Mouse (Mus musculus) stomach, postnatal 0 days (tissue): ENCODE data around the gene Luc7l3. TPM values are rescaled to one million over a fixed set of nuclear protein-coding genes. Genes with fewer than 3 reads are reported as not detected.

Experiments
- ATAC-seq: fragments of 200-750 bp; cut with Nextera tagmentation; 2 replicates; pipeline ENCODE4 v1.8.0; 2017; ENCODE audit not compliant: low FRiP score, low TSS enrichment
- DNase-seq: peaks from one replicate; pipeline ENCODE4 v3.0.0-alpha.2; 2016; ENCODE audit warnings: low spot score
- H3K27ac ChIP-seq: fragments of 300-500 bp; sonication (generic); replicated peaks from 2 replicates; pipeline ENCODE4 v1.5.1; 2014; ENCODE audit warnings: mild to moderate bottlenecking, control low read depth
- H3K27me3 ChIP-seq: fragments of 300-500 bp; sonication (generic); 2 replicates; pipeline ENCODE4 v1.6.1; 2014; ENCODE audit warnings: low read length; ENCODE audit not compliant: control insufficient read depth, insufficient read depth
- H3K36me3 ChIP-seq: fragments of 300-500 bp; sonication (generic); 2 replicates; pipeline ENCODE4 v1.6.1; 2014; ENCODE audit warnings: low read length, mixed read lengths; ENCODE audit not compliant: control insufficient read depth, insufficient read depth
- H3K4me1 ChIP-seq: fragments of 300-500 bp; sonication (generic); replicated peaks from 2 replicates; pipeline ENCODE4 v1.6.1; 2014; ENCODE audit warnings: antibody characterized with exemption; ENCODE audit not compliant: control insufficient read depth, insufficient read depth
- H3K4me2 ChIP-seq: fragments of 300-500 bp; sonication (generic); replicated peaks from 2 replicates; pipeline ENCODE4 v1.6.1; 2014; ENCODE audit warnings: low read depth, mild to moderate bottlenecking, control low read depth, moderate library complexity
- H3K4me3 ChIP-seq: fragments of 300-500 bp; sonication (generic); 2 replicates; pipeline ENCODE4 v1.5.1; 2014; ENCODE audit warnings: low read depth, low read length, control low read depth
- H3K9ac ChIP-seq: fragments of 300-500 bp; sonication (generic); 2 replicates; pipeline ENCODE4 v1.6.1; 2014; ENCODE audit warnings: mild to moderate bottlenecking, low read length, control low read depth, mixed read lengths
- H3K9me3 ChIP-seq: fragments of 300-500 bp; sonication (generic); 2 replicates; pipeline ENCODE4 v1.6.1; 2016; ENCODE audit warnings: low read length; ENCODE audit not compliant: control insufficient read depth
- CTCF ChIP-seq: IDR thresholded peaks from 2 replicates; pipeline ENCODE4 v1.5.1; 2016; ENCODE audit warnings: antibody characterized with exemption, low read depth, mild to moderate bottlenecking, moderate library complexity
- EP300 ChIP-seq: optimal IDR thresholded peaks from 2 replicates; pipeline ENCODE3; 2016; ENCODE audit warnings: antibody characterized with exemption
- WGBS: fragments of 180-500 bp; shearing (Covaris S2); extraction: QIAGEN DNeasy Blood & Tissue Kit; methylation state at CpG from one replicate; pipeline ENCODE4 v1.1.7; 2014; 5-methylcytosine and 5-hydroxymethylcytosine counted together
- polyA plus RNA-seq: library from polyadenylated mRNA; unstranded; fragments of >200 nt; fragmentation: Nextera tagmentation; extraction: Ambion mirVana; gene quantifications from 2 replicates; pipeline ENCODE4 v1.2.1, GENCODE M21; 2015

The Luc7l3 gene
- polyA plus RNA-seq, 1 experiment from 2014 or later, result 50.0 TPM

DNA sequence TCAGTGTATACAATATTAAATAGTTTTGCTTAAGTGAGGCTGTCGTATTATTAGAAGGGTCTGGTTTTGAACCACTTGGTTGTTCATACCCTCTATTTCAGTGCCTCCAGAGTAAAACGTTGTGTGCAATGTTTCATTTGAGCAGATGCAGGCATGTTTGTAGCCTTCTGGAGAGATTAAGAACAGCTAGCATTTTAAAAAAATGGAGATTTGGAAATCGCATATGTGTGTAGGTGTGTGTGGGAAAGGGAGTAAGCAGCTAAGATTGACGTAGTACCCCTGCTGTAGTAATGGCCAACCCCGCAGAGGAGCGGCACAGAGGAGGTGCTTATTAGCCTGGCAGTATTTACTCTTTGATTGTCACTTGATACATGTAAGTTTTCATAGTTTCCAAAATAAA, 10.9 kb upstream of the Luc7l3 start:
- Histone ChIP-seq H3K4me3 (no peak overlapping the region), H3K27me3 (no peaks in the 10 kb centered on the region), H3K36me3 (0 out of 2 replicates have a peak, but pooled peaks cover 3% of the 10 kb centered on the region), H3K4me1 (no peaks in the 10 kb centered on the region), H3K4me2 (no peak overlapping the region), H3K9ac (no peak overlapping the region), H3K27ac (no peak overlapping the region), H3K9me3 (no peaks in the 10 kb centered on the region)
- ATAC-seq (no peak), DNase-seq (no peak)
- TF ChIP-seq CTCF (no peak), EP300 (no peak)
- WGBS, result 64% methylated on average over 6 of the region's 6 CpGs

DNA sequence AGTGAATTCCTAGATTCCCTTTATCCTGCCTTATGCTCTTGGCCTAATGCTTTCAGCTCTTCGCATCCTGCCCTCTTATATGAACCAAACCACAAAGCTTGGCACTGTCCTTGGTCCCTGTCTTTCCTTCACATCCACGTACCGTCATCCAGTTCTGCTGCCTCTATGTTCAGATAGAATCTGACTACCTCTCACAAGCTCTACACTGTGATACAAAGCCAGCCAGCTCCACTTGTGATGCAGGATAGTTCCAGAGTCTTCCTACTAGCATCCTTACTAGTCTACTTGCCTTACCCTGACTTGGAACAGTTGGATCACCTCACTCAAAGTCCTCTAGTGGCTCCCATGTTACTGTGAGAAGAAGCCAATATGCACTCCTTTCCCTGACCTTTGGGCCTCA, 8.4 kb upstream of the Luc7l3 start:
- Histone ChIP-seq H3K9ac (no peak overlapping the region), H3K27ac (0 out of 2 replicates have a peak overlapping the region, but pooled peaks have one; percentile 20), H3K9me3 (no peaks in the 10 kb centered on the region), H3K36me3 (no peaks in the 10 kb centered on the region), H3K27me3 (no peaks in the 10 kb centered on the region), H3K4me3 (no peak overlapping the region), H3K4me2 (no peak overlapping the region), H3K4me1 (peaks cover 4% of the 10 kb centered on the region; the same call in 1 of the 2 replicates)
- ATAC-seq (no peak), DNase-seq (no peak)
- 78% methylated on average over 3 of the region's 3 CpGs for WGBS
- TF ChIP-seq EP300, result no peak
- TF ChIP-seq CTCF, result no peak

DNA sequence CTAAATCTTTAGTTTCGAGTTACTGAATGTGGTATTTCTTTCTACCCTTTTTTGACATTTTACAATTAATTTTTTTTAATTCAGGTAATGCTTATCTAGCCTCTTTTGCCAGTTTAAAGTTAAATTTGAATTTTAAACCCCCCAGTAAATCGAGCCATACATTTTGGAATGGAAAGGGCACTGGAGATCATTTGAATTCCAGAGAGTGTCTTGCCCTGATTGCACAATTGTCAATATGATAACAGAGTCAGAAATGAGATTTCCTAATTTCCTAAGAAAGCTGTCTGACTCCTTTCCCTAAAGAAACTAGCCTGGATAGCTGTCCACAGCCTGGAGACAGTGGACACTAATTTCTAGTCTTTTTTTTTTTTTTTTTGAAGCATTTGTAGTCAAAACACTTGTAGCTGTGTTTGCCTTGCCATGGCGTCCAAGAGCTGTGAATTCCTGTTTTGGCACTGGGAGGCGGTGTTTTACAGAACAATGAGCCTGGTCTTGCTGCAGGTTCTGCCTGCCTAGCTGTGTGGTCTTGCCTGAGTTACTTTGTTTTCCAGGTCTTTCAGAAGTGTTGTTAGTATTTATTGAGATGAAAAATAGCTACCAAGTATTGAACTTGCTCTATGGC, 7.6 kb upstream of the Luc7l3 start:
- Histone ChIP-seq H3K9me3 (no peaks in the 10 kb centered on the region), H3K27ac (no peak overlapping the region; the same call in 1 of the 2 replicates), H3K4me3 (no peak overlapping the region), H3K4me2 (peak overlapping the region; percentile 1; the same call in 1 of the 2 replicates), H3K27me3 (no peaks in the 10 kb centered on the region), H3K9ac (no peak overlapping the region), H3K36me3 (no peaks in the 10 kb centered on the region), H3K4me1 (peaks cover 4% of the 10 kb centered on the region; the same call in 1 of the 2 replicates)
- ATAC-seq, result no peak
- 36% methylated on average over 4 of the region's 4 CpGs for WGBS
- peak; percentile 74 for TF ChIP-seq CTCF
- no peak for TF ChIP-seq EP300
- peak; percentile 66 for DNase-seq

DNA sequence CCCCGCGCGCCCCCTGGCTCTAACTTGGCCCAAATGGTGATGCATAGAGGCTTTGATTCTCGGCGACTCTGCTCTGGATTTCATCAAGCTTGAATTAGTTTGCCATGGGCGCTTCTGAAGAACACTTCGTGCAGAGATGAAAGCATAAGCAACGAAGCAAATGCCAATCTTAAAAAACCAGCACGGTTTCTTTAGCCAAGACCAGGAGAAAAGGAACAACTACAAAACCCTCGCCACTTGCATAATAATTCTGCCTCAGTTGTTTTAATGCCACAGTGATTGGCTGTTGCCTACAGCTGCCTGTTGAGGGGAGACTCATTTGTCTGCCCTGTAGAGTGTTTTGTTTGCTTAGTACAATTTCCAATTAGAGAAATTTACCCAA, 6.8 kb upstream of the Luc7l3 start:
- H3K4me3 ChIP-seq, result peak overlapping the region; percentile 68
- no peaks in the 10 kb centered on the region for H3K9me3 ChIP-seq
- DNase-seq (no peak), ATAC-seq (no peak)
- H3K4me2 ChIP-seq, result peak overlapping the region; percentile 80
- no peaks in the 10 kb centered on the region for H3K36me3 ChIP-seq
- TF ChIP-seq EP300 (no peak), CTCF (0 out of 2 replicates have a peak, but pooled peaks have one; percentile 0)
- peaks cover 4% of the 10 kb centered on the region; the same call in 1 of the 2 replicates for H3K4me1 ChIP-seq
- peak overlapping the region; percentile 95 for H3K9ac ChIP-seq
- 3% methylated on average over 10 of the region's 10 CpGs for WGBS
- H3K27ac ChIP-seq, result peak overlapping the region; percentile 99
- no peaks in the 10 kb centered on the region for H3K27me3 ChIP-seq

DNA sequence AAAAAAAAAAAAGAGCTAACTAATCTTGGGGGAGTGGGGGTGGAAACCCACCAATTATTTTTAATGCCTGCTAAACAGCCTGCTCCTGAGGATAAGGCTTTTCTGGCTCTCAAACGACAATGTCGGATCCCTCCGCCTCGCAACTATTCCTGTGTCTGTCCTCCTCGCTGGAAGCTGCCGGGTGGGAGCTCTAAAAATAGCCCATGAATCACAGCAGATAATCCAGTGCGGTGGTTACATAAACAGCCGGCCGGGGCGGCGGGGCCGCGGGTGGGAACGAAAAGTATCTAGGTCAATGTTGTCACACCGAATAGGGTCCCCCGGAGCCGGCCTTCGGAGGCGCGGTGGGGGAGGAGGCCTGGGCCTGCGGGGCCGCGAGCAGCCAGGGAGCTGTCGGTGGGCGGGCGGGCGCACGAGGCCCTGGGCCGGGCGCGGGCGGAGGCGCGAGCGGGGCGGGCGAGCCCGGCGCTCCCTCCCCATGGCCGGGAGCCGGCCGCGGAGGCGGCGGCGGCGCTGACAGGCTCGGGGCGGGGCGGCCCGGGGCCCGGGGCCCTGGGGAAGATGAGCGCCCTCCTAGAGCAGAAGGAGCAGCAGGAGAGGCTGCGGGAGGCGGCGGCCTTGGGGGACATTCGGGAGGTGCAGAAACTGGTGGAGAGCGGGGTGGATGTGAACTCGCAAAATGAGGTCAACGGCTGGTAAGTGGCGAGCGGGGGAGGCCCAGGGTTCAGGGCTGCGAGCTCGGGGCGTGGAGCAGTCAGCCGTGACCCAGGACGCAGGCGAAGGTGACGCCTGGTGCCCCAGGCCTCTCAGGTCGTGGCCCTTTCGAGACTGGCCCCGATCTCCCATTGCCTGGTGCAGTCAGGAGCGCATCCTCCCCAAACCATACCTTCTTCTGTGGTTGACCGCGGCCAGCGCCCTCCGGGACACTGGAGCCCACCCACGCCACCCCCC, 6.2 kb upstream of the Luc7l3 start, which contains the start of gene Ankrd40:
Ankrd40 (plus strand) TSS at position 309 of the 951 bp plus-strand sequence.
- Histone ChIP-seq H3K36me3 (no peaks in the 10 kb centered on the region), H3K4me1 (peaks cover 4% of the 10 kb centered on the region; the same call in 1 of the 2 replicates), H3K4me3 (peak within 1 kb of the TSS; percentile 68), H3K27ac (peak within 1 kb of the TSS; percentile 99), H3K27me3 (no peaks in the 10 kb centered on the region), H3K4me2 (peak within 1 kb of the TSS; percentile 80), H3K9ac (peak within 1 kb of the TSS; percentile 95), H3K9me3 (no peaks in the 10 kb centered on the region)
- under 1% methylated on average over 62 of the region's 78 CpGs for WGBS
- TF ChIP-seq EP300, result peak; percentile 92
- 0 out of 2 replicates have a peak, but pooled peaks have one; percentile 1 for TF ChIP-seq CTCF
- ATAC-seq (peak; percentile 90), DNase-seq (peak; percentile 94)
